Mouse (Mus musculus): ENCODE measurements at regions not wholly inside any gene's neighbourhood (a gene's known extent, or its start where the extent isn't known, plus 50 kb on each side); places are given as distances from the start of the nearest gene placed in this dataset.

GRCm38 (mm10) chr3:60787989-60788388, 214.6 kb upstream of the P2ry1 start:
- TF ChIP-seq CTCF (IDR thresholded peaks at IDR 0.05; ENCODE audit: low read depth, low read length) (no peak), POLR2A (IDR thresholded peaks at IDR 0.05; ENCODE audit: insufficient read depth, low read length) (no peak)
